Mouse (Mus musculus): ENCODE measurements around the gene Nectin1.

DNA sequence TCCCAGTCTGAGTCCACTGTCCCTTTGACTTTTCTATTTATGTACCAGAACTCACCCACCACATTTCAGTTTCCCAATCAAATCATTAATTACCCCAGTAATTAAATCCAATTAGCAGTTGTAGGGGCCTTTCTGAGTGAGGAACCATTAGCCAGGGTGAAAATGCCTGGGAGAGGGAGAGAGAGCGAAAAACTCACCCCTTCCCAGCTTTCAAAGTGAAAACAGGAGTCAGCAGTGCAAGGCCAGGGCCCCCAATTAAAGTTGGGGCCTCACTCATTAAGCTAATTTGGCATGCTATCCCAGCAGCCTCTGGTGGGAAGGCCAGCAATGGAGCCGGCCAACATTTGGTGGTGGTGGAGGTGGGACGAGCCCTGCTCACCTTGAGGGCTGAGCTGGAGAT is 32.4 kb downstream of the Nectin1 start:
- TF ChIP-seq CTCF (IDR thresholded peaks at IDR 0.05; ENCODE audit: low read depth) = no peak
- no peak for TF ChIP-seq EP300 (IDR thresholded peaks at IDR 0.05; ENCODE audit: low read depth)

Measured in liver, embryonic 14.5 days (tissue).